Comparison of ENCODE assay signal across 17 mouse cellular contexts in genomic region chr19:24688327-24688726, GRCm38 (mm10). TPM values are rescaled to one million over a fixed set of nuclear protein-coding genes. Genes with fewer than 3 reads are reported as not detected.
"Had no signal": no experiment of that assay in that cellular context is flagged by ENCODE, and none has a peak within 500 bp of the region (broad histone marks: within the 10 kb centered on the region; RNA-seq: fewer than 3 reads in every experiment).

No protein-coding gene starts in this region.

- H3K27ac ChIP-seq: neural tube, embryonic 13.5 days; neural tube, embryonic 15.5 days; stomach, embryonic 15.5 days; stomach, postnatal 0 days had no signal

- DNase-seq: retina, postnatal 1 day; right cerebral cortex, adult 18-20 months; right cerebral cortex, postnatal 14 days; right cerebral cortex, postnatal 25 days; right cerebral cortex, postnatal 4 days; spleen, adult 18-20 months; thymus, adult 18-20 months; thymus, adult 2 months; thymus, postnatal 14 days; thymus, postnatal 25 days; thymus, postnatal 36 days; thymus, postnatal 4 days had no signal

- H3K27me3 ChIP-seq: neural tube, embryonic 13.5 days; neural tube, embryonic 15.5 days; stomach, embryonic 15.5 days had no signal

- H3K4me3 ChIP-seq: neural tube, embryonic 13.5 days; neural tube, embryonic 15.5 days; stomach, embryonic 15.5 days had no signal

- H3K9me3 ChIP-seq: neural tube, embryonic 13.5 days; neural tube, embryonic 15.5 days; stomach, embryonic 15.5 days had no signal

- H3K9ac ChIP-seq: neural tube, embryonic 13.5 days; neural tube, embryonic 15.5 days; stomach, embryonic 15.5 days had no signal

- H3K4me2 ChIP-seq: neural tube, embryonic 13.5 days; neural tube, embryonic 15.5 days; stomach, embryonic 15.5 days had no signal

- H3K36me3 ChIP-seq: neural tube, embryonic 13.5 days; neural tube, embryonic 15.5 days; stomach, embryonic 15.5 days had no signal

- H3K4me1 ChIP-seq: neural tube, embryonic 15.5 days had no signal

RNA-seq across cellular contexts. Expression of gene Tmem252, which starts 14.5 kb away (rescaled TPM):
- total RNA-seq: neutrophil, adult 5-6 weeks had no signal
